Mouse (Mus musculus): ENCODE data around the gene Rbck1.

DNA sequence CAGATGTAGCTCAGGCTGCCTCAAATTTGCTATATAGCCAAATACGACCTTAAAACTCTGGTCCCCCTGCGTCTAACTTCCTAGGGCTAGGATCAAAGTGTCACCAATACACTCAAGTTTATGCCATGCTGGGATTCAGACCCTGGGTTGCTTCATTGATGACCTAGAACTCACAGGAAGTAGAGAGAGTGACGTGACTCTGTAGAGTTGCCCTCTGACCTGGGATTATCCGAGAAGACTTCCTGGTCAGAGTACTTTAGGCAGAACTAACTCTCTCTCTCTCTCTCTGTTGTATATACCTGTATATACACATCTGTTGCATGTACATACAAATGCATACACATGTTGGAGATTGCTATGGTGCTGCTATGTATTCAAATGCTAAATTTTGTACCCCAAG lies 40.2 kb upstream of the Rbck1 start:
- no peak for TF ChIP-seq POLR2A (IDR thresholded peaks at IDR 0.05; ENCODE audit: insufficient read depth, low read depth, low read length)
- TF ChIP-seq EP300 (IDR thresholded peaks at IDR 0.05; ENCODE audit: insufficient read depth, low read depth, low read length): no peak
